Mouse (Mus musculus) cerebellum, postnatal 14 days (tissue): ENCODE results near the gene Nrap.
A peak's percentile ranks its signal among the peaks of the same experiment; 100 is the strongest.

Experiments
- DNase-seq, 2 experiments: peaks; one replicate each; pipeline ENCODE4 v3.0.0; 2021; ENCODE audit warnings: mixed read lengths in 2 of 2

Gene Nrap

DNA sequence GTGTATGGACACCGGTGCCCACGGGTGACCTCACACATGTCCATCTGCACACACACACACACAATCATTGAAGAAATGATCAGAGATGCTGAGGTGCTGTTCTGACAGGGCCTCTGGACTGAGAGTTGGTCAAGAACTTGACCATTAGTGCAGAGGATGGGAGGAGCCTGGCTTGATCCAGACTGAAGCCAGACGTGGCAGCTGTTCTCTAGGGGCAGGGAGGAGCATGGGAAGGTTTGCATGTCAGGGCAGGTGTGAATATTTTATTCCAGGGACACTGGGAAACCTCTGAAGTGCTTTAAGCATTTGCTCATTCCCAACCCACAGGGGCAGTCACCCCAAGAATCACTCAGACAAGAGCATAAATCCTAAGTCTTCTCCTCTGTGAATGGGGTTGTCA lies 92.6 kb downstream of the Nrap start:
- DNase-seq: no peak

- no peak for DNase-seq
These were observed 93.2 kb downstream of the Nrap start for GRCm38 (mm10) chr19:56296668-56297067.

DNA sequence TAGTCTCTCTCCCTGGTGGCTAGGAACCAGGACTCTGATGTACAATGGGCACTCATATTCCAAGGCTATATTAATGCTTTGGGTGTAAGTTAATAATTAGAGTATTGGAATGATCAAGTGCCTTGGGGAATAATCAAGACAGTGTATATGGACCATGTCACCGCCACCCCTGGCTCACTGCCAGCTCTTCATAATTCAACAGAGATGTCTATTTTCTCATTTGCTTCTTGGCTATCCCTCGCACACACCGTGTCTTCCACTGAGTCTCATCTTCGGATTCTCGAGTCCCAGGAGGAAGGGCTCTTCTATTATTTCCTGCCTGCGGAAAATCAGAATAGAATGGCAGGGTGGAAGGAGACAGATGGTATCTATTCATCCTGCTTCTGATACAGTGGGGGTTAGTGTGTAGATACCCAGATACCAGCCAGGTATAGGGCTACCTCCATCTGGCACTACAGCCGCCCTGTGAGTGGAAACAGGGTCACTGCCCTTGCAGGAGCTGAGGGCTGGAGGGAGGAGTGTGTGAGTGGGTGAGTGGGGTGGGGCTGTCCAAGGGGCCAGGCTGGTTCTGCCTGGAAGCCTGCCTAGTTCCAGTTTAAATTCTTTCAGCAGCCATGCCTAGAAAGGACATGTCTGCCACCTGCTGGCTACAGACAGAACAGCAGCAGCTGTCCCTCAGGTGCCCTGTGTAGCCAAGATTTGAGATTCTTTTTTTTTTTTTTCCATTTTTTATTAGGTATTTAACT lies 95.0 kb downstream of the Nrap start:
- DNase-seq: peak; percentile 95 to 97

DNA sequence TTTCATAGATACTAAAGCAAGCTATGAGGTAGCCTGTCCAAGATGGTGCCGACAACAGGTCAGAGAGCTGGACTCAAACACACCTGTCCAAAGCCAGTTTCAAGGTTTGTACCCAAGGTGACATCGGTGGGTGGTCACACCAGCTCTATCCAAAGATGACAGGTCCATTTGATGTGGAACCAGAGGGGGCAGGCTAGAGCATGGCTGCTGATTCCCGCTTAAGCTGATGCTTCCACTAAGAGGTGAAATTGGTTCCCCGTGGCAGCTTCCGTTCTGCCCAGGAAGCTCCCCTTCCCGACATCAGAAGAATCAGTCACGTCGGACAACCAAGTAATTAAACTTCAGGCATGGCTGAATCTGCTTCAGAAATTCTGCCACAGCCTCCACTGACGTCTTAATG lies 97.5 kb downstream of the Nrap start:
- peak; percentile 13 to 47 for DNase-seq

- DNase-seq: peak in 1 of 2 experiments; percentile 12
These were observed 97.9 kb downstream of the Nrap start for GRCm38 (mm10) chr19:56291898-56292297.

DNA sequence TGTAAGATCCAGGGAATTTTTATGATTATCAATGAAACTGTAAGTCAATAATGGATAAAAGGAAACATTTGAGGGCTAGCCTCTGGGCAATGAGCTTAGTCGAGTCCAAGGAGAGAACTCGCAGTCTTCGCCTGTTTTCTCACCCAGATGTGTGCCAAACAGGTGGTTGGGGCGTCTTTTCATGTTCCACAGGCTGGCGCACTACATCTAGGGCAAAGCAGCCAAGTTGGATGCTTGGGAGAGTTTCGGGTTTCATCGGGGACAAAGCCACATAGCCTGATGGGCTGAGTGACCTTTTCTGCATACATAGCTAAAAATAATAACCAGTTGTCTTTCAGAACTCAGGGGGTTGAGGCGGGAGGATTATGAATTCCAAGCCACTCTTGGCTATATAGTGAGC lies 100.2 kb downstream of the Nrap start:
- no peak for DNase-seq

GRCm38 (mm10) chr19:56288436-56288835 lies 101.4 kb downstream of the Nrap start:
- peak; percentile 26 to 27 for DNase-seq

- no peak for DNase-seq
These were observed 102.1 kb downstream of the Nrap start for GRCm38 (mm10) chr19:56287580-56288367.

DNA sequence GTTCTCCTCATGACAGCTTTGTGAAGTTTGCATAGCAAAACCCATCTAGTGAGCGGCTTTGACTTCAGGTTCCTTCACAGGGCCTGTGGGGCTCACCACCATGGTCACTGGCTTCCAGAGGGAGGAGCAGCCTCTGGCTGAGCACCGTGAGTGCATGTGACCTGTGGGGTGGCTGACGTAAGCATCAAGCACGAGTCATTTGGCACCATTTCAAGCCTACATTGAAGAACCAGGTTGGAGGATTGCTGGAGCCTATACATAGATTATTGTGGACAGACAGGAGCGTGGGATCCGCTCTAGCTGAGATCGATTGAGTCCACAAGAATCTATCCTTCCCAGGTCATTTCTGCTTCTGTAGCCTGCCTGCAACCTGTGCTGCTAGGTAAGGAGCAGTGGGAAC lies 103.0 kb downstream of the Nrap start, which contains the start of gene Habp2:
Gene Habp2, plus strand, starts transcription at position 272 of the 400 bp plus-strand sequence.
- DNase-seq: no peak

GRCm38 (mm10) chr19:56285222-56285621 lies 104.6 kb downstream of the Nrap start:
- DNase-seq: no peak

- DNase-seq: no peak
These were observed 111.5 kb downstream of the Nrap start for GRCm38 (mm10) chr19:56278366-56278765.

DNA sequence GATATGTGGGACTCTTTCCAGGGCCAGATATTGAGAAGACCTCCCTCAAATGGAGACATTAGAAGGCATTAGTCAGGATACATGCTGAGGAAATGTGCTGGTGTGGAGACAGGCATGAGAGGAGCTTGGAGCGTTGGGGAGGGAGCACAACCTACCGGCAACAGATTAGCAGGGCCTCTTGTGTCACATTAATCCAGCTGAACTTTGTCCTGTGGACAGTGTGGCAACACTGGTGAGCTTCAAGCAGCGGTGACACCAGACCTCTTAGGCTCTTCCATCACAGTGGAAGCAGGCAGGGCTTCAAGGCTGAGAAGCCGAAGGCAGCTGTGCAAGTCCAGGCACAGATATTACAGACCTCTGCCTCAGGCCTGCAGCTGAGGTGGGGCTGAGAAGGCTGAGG lies 111.9 kb downstream of the Nrap start:
- DNase-seq: no peak

DNA sequence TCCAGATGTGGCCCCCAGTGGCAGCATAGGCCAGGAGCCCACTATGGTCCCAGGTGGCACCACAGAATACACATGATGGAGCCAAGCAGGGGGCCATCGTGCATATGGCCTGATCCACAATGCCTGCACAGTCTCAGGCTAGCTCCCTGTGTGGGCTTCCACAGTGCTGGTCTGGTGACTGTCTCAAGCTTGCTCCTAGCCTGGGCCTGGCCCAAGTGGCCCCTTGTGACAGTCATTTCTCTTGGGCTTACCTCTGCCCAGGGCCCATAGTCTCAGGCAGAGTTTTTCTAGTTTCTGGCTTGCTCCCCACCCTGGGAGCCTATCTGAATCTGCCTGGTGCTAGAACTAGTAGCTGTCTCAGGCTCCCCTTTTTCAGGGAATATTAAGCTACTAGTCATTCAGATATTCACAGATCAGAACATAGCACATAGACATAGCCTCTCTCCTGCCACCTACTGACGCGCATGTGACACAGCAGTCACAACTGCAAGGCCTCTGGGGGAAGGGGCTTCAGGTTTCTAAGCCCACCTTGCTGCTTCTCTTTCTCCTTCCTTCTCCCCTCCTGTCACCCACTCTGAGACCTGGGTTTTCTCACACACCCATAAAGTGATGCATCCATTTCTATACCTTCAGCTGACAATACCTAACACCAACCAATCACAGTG lies 112.6 kb downstream of the Nrap start:
- no peak for DNase-seq

DNA sequence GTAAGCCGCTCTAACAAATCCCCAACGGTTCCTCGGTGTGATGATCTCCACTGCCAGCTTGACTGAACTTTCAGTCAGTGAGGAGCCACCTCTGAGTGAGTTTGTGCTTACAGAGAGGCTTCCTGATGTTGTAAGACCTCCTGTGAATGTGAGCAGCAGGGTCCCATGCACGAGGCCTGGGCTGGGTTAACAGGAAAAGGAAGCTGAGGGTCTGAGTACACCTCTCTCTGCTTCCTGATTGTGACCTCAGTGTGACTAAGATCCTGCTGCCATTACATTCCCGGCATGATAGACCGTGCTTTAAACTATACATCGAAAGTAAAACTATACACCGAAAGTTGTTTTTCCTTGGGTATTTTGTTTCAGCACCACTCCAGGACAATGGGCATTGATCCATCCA lies 117.8 kb downstream of the Nrap start:
- DNase-seq: no peak
